Mouse (Mus musculus) CH12.LX (cell line): ENCODE data around the gene Gin1. TPM values are rescaled to one million over a fixed set of nuclear protein-coding genes. Genes with fewer than 3 reads are reported as not detected.

Experiments
- DNase-seq: peaks from one replicate; pipeline ENCODE4 v3.0.0-alpha.2; 2013; ENCODE audit errors: extremely low read depth
- H3K27ac ChIP-seq: 2 replicates; pipeline ENCODE4 v1.5.1; 2012; ENCODE audit warnings: low read depth, mild to moderate bottlenecking, control low read depth, moderate library complexity; ENCODE audit not compliant: insufficient read depth
- H3K27me3 ChIP-seq: replicated peaks from 2 replicates; pipeline ENCODE3; 2012; ENCODE audit warnings: inconsistent platforms
- H3K36me3 ChIP-seq, 2 experiments: replicated peaks in 1 of 2; 2 replicates each; pipeline versions ENCODE3 to v1.6.1; 2012; ENCODE audit warnings: inconsistent platforms in 1 of 2, low read length in 1 of 2, mild to moderate bottlenecking in 1 of 2, mixed read lengths in 1 of 2, moderate library complexity in 1 of 2; ENCODE audit not compliant: control insufficient read depth in 1 of 2, insufficient read depth in 1 of 2
- H3K4me1 ChIP-seq, 2 experiments: 2 replicates each; pipeline ENCODE4 v1.6.1; 2012; ENCODE audit warnings: inconsistent platforms in 1 of 2, moderate library complexity in 1 of 2; ENCODE audit not compliant: insufficient read depth in 2 of 2, control insufficient read depth in 1 of 2
- H3K4me2 ChIP-seq: 2 replicates; pipeline ENCODE4 v1.6.1; 2012; ENCODE audit warnings: low read depth, mild to moderate bottlenecking, control low read depth; ENCODE audit not compliant: poor library complexity, insufficient read depth, severe bottlenecking
- H3K4me3 ChIP-seq, 3 experiments: fragments of 150-350 bp in 1 of 3; sonication (generic) in 1 of 3; replicated peaks in 1 of 3; 2 replicates each; pipeline versions ENCODE3 to v1.5.1; 2011 to 2012; ENCODE audit warnings: low read depth in 2 of 3, low read length in 2 of 3, mild to moderate bottlenecking in 2 of 3, moderate library complexity in 2 of 3, control low read depth in 1 of 3, improper control_type of control experiment in 1 of 3, inconsistent platforms in 1 of 3, mixed read lengths in 1 of 3; ENCODE audit not compliant: poor library complexity in 1 of 3
- H3K79me2 ChIP-seq: replicated peaks from 2 replicates; pipeline ENCODE4 v1.6.1; 2012; ENCODE audit warnings: mild to moderate bottlenecking, moderate library complexity; ENCODE audit not compliant: control insufficient read depth, poor library complexity, insufficient read depth, severe bottlenecking; ENCODE audit errors: extremely low read depth
- H3K9ac ChIP-seq: 2 replicates; pipeline ENCODE4 v1.6.1; 2012; ENCODE audit warnings: low read depth, mild to moderate bottlenecking, control low read depth, moderate library complexity; ENCODE audit not compliant: insufficient read depth
- H3K9me3 ChIP-seq: replicated peaks from 2 replicates; pipeline ENCODE3; 2012; ENCODE audit warnings: low read length, inconsistent platforms, mixed read lengths
- BHLHE40 ChIP-seq: IDR thresholded peaks from 2 replicates; pipeline ENCODE4 v1.6.1; 2011; ENCODE audit warnings: mild to moderate bottlenecking, low read depth, low read length, improper control_type of control experiment
- CHD1 ChIP-seq: IDR thresholded peaks from 2 replicates; pipeline ENCODE4 v1.6.1; 2012; ENCODE audit warnings: low read depth, low read length, improper control_type of control experiment, inconsistent platforms
- CHD2 ChIP-seq: IDR thresholded peaks from 2 replicates; pipeline ENCODE4 v1.6.1; 2011; ENCODE audit warnings: low read length, improper control_type of control experiment
- CTCF ChIP-seq, 2 experiments: IDR thresholded peaks in 1 of 2; conservative IDR thresholded peaks in 1 of 2; 2 replicates each; pipeline ENCODE4 v1.5.1; 2011 to 2012; ENCODE audit warnings: low read depth in 2 of 2, low read length in 2 of 2, improper control_type of control experiment in 1 of 2, inconsistent platforms in 1 of 2, mild to moderate bottlenecking in 1 of 2, moderate library complexity in 1 of 2
- E2F4 ChIP-seq: IDR thresholded peaks from 2 replicates; pipeline ENCODE4 v1.6.1; 2011; ENCODE audit warnings: low read depth, low read length, improper control_type of control experiment; ENCODE audit not compliant: insufficient replicate concordance
- ELF1 ChIP-seq: IDR thresholded peaks from 2 replicates; pipeline ENCODE4 v1.6.1; 2014; ENCODE audit warnings: low read depth, mild to moderate bottlenecking, inconsistent platforms, low read length, improper control_type of control experiment
- ETS1 ChIP-seq: conservative IDR thresholded peaks from 2 replicates; pipeline ENCODE4 v1.6.1; 2012; ENCODE audit warnings: low read depth, mild to moderate bottlenecking, inconsistent platforms, low read length, improper control_type of control experiment, moderate library complexity
- GABPA ChIP-seq: IDR thresholded peaks from 2 replicates; pipeline ENCODE4 v1.6.1; 2012; ENCODE audit warnings: low read depth, low read length, improper control_type of control experiment, inconsistent platforms; ENCODE audit not compliant: insufficient replicate concordance
- HCFC1 ChIP-seq: IDR thresholded peaks from 2 replicates; pipeline ENCODE4 v1.6.1; 2012; ENCODE audit warnings: low read depth, mild to moderate bottlenecking, inconsistent platforms, low read length, improper control_type of control experiment
- IRF4 ChIP-seq: IDR thresholded peaks from 2 replicates; pipeline ENCODE4 v1.6.1; 2014; ENCODE audit warnings: low read depth, mild to moderate bottlenecking, inconsistent platforms, low read length, improper control_type of control experiment
- JUN ChIP-seq: IDR thresholded peaks from 2 replicates; pipeline ENCODE4 v1.6.1; 2011; ENCODE audit warnings: low read depth, mild to moderate bottlenecking, low read length, improper control_type of control experiment, moderate library complexity; ENCODE audit not compliant: insufficient read depth
- JUND ChIP-seq: conservative IDR thresholded peaks from 2 replicates; pipeline ENCODE4 v1.6.1; 2011; ENCODE audit warnings: low read depth, low read length, improper control_type of control experiment
- KAT2A ChIP-seq: IDR thresholded peaks from 2 replicates; pipeline ENCODE4 v1.6.1; 2012; ENCODE audit warnings: low read length, improper control_type of control experiment, inconsistent platforms; ENCODE audit not compliant: insufficient replicate concordance
- MAFK ChIP-seq: IDR thresholded peaks from 2 replicates; pipeline ENCODE4 v1.6.1; 2011; ENCODE audit warnings: low read length, improper control_type of control experiment; ENCODE audit not compliant: insufficient replicate concordance
- MAX ChIP-seq: IDR thresholded peaks from 2 replicates; pipeline ENCODE4 v1.6.1; 2011; ENCODE audit warnings: low read length, improper control_type of control experiment
- MAZ ChIP-seq: IDR thresholded peaks from 2 replicates; pipeline ENCODE4 v1.6.1; 2012; ENCODE audit warnings: low read depth, mild to moderate bottlenecking, inconsistent platforms, low read length, improper control_type of control experiment, moderate library complexity
- MEF2A ChIP-seq: IDR thresholded peaks from 2 replicates; pipeline ENCODE4 v1.6.1; 2014; ENCODE audit warnings: low read depth, mild to moderate bottlenecking, inconsistent platforms, low read length, improper control_type of control experiment, borderline replicate concordance
- MXI1 ChIP-seq: IDR thresholded peaks from 2 replicates; pipeline ENCODE4 v1.6.1; 2011; ENCODE audit warnings: mild to moderate bottlenecking, low read depth, low read length, improper control_type of control experiment
- NELFE ChIP-seq: IDR thresholded peaks from 2 replicates; pipeline ENCODE4 v1.6.1; 2011; ENCODE audit warnings: low read depth, low read length, improper control_type of control experiment
- NRF1 ChIP-seq: IDR thresholded peaks from 2 replicates; pipeline ENCODE4 v1.6.1; 2014; ENCODE audit warnings: low read depth, mild to moderate bottlenecking, inconsistent platforms, low read length, improper control_type of control experiment, moderate library complexity
- PAX5 ChIP-seq: IDR thresholded peaks from 2 replicates; pipeline ENCODE4 v1.6.1; 2012; ENCODE audit warnings: low read length, inconsistent platforms, mixed read lengths
- POLR2A ChIP-seq: IDR thresholded peaks from 2 replicates; pipeline ENCODE4 v1.6.1; 2011; ENCODE audit warnings: low read depth, mild to moderate bottlenecking, improper control_type of control experiment, low read length
- POLR2AphosphoS2 ChIP-seq: IDR thresholded peaks from 2 replicates; pipeline ENCODE4 v1.6.1; 2011; ENCODE audit warnings: low read depth, low read length, improper control_type of control experiment
- RAD21 ChIP-seq: IDR thresholded peaks from 2 replicates; pipeline ENCODE4 v1.6.1; 2011; ENCODE audit warnings: low read depth, mild to moderate bottlenecking, low read length, improper control_type of control experiment, moderate library complexity
- RCOR1 ChIP-seq: conservative IDR thresholded peaks from 2 replicates; pipeline ENCODE4 v1.6.1; 2012; ENCODE audit warnings: low read depth, mild to moderate bottlenecking, inconsistent platforms, low read length, improper control_type of control experiment
- TBP ChIP-seq: conservative IDR thresholded peaks from 2 replicates; pipeline ENCODE4 v1.6.1; 2011; ENCODE audit warnings: low read depth, low read length, improper control_type of control experiment
- TCF12 ChIP-seq: IDR thresholded peaks from 2 replicates; pipeline ENCODE4 v1.6.1; 2014; ENCODE audit warnings: low read depth, mild to moderate bottlenecking, inconsistent platforms, low read length, improper control_type of control experiment
- USF1 ChIP-seq: IDR thresholded peaks from 2 replicates; pipeline ENCODE4 v1.6.1; 2014; ENCODE audit warnings: low read depth, mild to moderate bottlenecking, inconsistent platforms, low read length, improper control_type of control experiment
- USF2 ChIP-seq: conservative IDR thresholded peaks from 2 replicates; pipeline ENCODE4 v1.6.1; 2011; ENCODE audit warnings: low read depth, low read length, improper control_type of control experiment
- ZKSCAN1 ChIP-seq: IDR thresholded peaks from 2 replicates; pipeline ENCODE4 v1.6.1; 2012; ENCODE audit warnings: low read depth, inconsistent platforms, low read length, improper control_type of control experiment, borderline replicate concordance
- ZMIZ1 ChIP-seq: IDR thresholded peaks from 2 replicates; pipeline ENCODE4 v1.6.1; 2012; ENCODE audit warnings: low read depth, mild to moderate bottlenecking, inconsistent platforms, low read length, improper control_type of control experiment
- ZNF384 ChIP-seq: IDR thresholded peaks from 2 replicates; pipeline ENCODE4 v1.6.1; 2012; ENCODE audit warnings: low read depth, low read length, improper control_type of control experiment, inconsistent platforms
- dilution Hi-C: fragments of 300-500 bp; cut with MboI; formaldehyde crosslinking; loops from 2 replicates; pipeline ENCODE4 v1.14.3; 2020; ENCODE audit warnings: low sequenced_read_pairs; ENCODE audit not compliant: extremely low pct_unique_long_range_greater_than_20kb, extremely low pct_ligation_motif_present
- in situ Hi-C: fragments of 300-500 bp; cut with MboI; formaldehyde crosslinking; loops from 3 replicates; pipeline ENCODE4 v1.14.3; 2019; ENCODE audit warnings: low sequenced_read_pairs, low pct_ligation_motif_present, low pct_unique_long_range_greater_than_20kb, mixed read lengths
- polyA plus RNA-seq: library from polyadenylated mRNA; unstranded; fragments of >175 nt; gene quantifications from 2 replicates; pipeline ENCODE4 v1.2.1, GENCODE M21; 2012; ENCODE audit warnings: low read depth; ENCODE audit not compliant: insufficient read length
- total RNA-seq, 2 experiments: library from RNA; depleted of rRNA; stranded (reverse); fragments of 300-350 nt in 1 of 2; fragments of >200 nt in 1 of 2; gene quantifications; 2 replicates each; pipeline ENCODE4 v1.2.3; 2012 to 2014

Gene Gin1
- total and polyA plus RNA-seq, 3 experiments = 5.8 to 16.2 (median 10.4) TPM

GRCm38 (mm10) chr1:97771118-97771517, 1.1 kb downstream of the Gin1 start:
- H3K79me2 ChIP-seq = peaks cover 22% of the 10 kb centered on the region
- peak; percentile 13 for DNase-seq
- peaks cover 0 to 8% of the 10 kb centered on the region in 2 experiments for H3K36me3 ChIP-seq
- H3K4me2 ChIP-seq = peak overlapping the region; percentile 82
- H3K9ac ChIP-seq = peak overlapping the region; percentile 32; the same call in 1 of the 2 replicates
- H3K4me1 ChIP-seq = peaks cover 2 to 29% of the 10 kb centered on the region in 2 experiments; a peak in 2 of 4 replicates
- H3K4me3 ChIP-seq = peak overlapping the region; percentile 25 to 90 (median 80)
- H3K27ac ChIP-seq = no peak overlapping the region
- H3K27me3 ChIP-seq = no peaks in the 10 kb centered on the region
- no peaks in the 10 kb centered on the region for H3K9me3 ChIP-seq
- in situ Hi-C loops (no loop called here), dilution Hi-C loops (no loop called here)
- TF ChIP-seq MAZ (no peak), CHD2 (no peak), MEF2A (0 out of 2 replicates have a peak, but pooled peaks have one; percentile 2)

GRCm38 (mm10) chr1:97771727-97772126, 1.8 kb downstream of the Gin1 start:
- Histone ChIP-seq H3K36me3 (peaks cover 0 to 13% of the 10 kb centered on the region in 2 experiments), H3K27me3 (no peaks in the 10 kb centered on the region), H3K79me2 (peaks cover 22% of the 10 kb centered on the region), H3K4me3 (no peak overlapping the region), H3K9ac (peak overlapping the region; percentile 32; the same call in 1 of the 2 replicates), H3K27ac (no peak overlapping the region), H3K4me1 (peaks cover 2 to 28% of the 10 kb centered on the region in 2 experiments; a peak in 2 of 4 replicates), H3K9me3 (no peaks in the 10 kb centered on the region), H3K4me2 (peak overlapping the region; percentile 82; the same call in 1 of the 2 replicates)
- TF ChIP-seq PAX5 (no peak), ZKSCAN1 (no peak), NRF1 (no peak), E2F4 (no peak), POLR2AphosphoS2 (no peak), USF2 (peak; percentile 16; the same call in 1 of the 2 replicates), NELFE (no peak), CTCF (conservative IDR thresholded peaks at IDR 0.05 in 1 of 2, IDR thresholded peaks at IDR 0.05 in 1 of 2; ENCODE audit: low read depth in 2 of 2, low read length in 2 of 2) (no peak), RAD21 (no peak), GABPA (no peak), CHD1 (no peak), ELF1 (no peak), MAFK (no peak), USF1 (no peak), JUN (no peak), KAT2A (no peak), HCFC1 (no peak), ETS1 (0 out of 2 replicates have a peak, but pooled peaks have one; percentile 23), MXI1 (no peak), IRF4 (no peak), TBP (0 out of 2 replicates have a peak, but pooled peaks have one; percentile 39), CHD2 (no peak), RCOR1 (no peak), BHLHE40 (peak; percentile 38), POLR2A (no peak), ZMIZ1 (no peak), TCF12 (no peak), MAZ (no peak), JUND (no peak), ZNF384 (no peak), MAX (no peak)
- in situ Hi-C loops (no loop called here), dilution Hi-C loops (no loop called here)
- peak; percentile 35 for DNase-seq
